Mouse (Mus musculus) lung, postnatal 4 days (tissue): Measurements from ENCODE around the gene Btla.

Source experiments
- DNase-seq, 2 experiments: peaks; one replicate each; pipeline ENCODE4 v3.0.0; 2021

The Btla gene

GRCm38 (mm10) chr16:45261321-45261720 lies 37.2 kb downstream of the Btla start:
- no peak for DNase-seq

- DNase-seq = no peak
Measured at GRCm38 (mm10) chr16:45262051-45262450, 37.9 kb downstream of the Btla start.

GRCm38 (mm10) chr16:45269886-45270285 lies 45.8 kb downstream of the Btla start:
- no peak for DNase-seq

DNA sequence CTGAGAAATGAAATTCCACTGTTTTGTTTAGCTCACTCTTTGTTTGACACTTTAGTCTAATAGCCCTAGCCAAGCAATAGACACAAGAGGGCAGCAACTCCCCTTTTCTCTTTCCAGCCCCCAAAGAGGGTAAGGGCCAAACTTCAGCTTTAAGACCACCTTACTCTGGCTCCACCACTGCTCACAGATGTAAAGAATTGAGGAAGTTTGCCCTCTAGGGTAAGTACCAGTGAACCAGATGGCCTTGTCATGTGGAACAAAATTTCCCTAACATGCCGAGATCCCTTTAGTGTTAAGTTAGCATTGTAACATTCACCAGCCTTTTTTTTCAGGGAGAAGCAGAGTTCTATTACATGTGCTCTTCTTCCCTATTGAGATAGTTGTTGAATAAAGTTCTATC lies 59.0 kb downstream of the Btla start:
- DNase-seq = no peak

DNA sequence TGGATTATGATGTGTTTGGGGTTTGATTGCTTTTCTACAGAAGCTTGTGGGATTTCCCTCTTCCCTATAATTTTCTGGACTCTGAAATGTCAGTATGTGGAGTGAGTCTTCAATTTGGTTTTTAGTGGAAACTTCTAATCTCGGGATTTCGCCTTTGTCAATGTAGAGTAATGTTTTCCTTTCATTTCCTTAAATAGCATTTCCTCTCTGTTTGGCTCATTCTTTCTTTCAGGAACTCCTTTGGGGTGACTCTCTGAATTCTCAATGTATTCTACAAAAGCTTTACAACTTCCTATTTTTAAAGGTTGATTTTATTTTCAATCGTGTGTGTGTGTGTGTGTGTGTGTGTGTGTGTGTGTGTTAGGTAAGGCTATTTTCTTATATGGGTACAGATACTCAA lies 73.7 kb downstream of the Btla start:
- DNase-seq = no peak
